Mouse (Mus musculus): ENCODE results near the gene Hmgcs2.

DNA sequence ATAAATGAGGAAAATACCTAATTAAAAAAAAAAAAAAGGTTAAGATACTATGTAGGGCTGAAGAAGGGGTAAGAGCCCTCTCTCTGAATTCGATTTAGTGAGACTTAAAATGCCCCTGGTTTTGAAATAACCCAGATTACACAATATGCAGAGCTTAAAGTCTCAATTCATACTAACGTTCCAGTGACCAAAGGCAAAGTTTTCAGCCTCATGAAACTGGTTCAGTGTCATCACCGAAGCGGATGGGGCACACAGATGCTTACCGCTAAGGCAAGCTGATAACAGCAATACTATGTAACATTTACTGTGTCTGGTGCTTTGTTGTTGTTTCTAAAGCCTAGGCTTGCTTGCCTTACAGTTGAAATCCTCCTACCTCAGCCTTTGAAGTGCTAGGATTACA is 42.0 kb downstream of the Hmgcs2 start:
- no peak for TF ChIP-seq CTCF (IDR thresholded peaks at IDR 0.05; ENCODE audit: borderline replicate concordance, control insufficient read depth, extremely low read depth, insufficient read depth, low read length, poor library complexity)
- TF ChIP-seq POLR2A (IDR thresholded peaks at IDR 0.05; ENCODE audit: control insufficient read depth, extremely low read depth, insufficient read depth, low read length, poor library complexity) = no peak
